Mouse (Mus musculus) lung, postnatal 0 days (tissue): ENCODE data around the gene H1foo.

Experiments used
- CTCF ChIP-seq: IDR thresholded peaks from 2 replicates; pipeline ENCODE4 v1.5.1; 2016; ENCODE audit warnings: antibody characterized with exemption, mild to moderate bottlenecking
- EP300 ChIP-seq: IDR thresholded peaks from 2 replicates; pipeline ENCODE4 v1.6.1; 2016; ENCODE audit warnings: antibody characterized with exemption, mild to moderate bottlenecking, control low read depth

GRCm38 (mm10) chr6:115999227-115999626 lies 54.5 kb downstream of the H1foo start:
- TF ChIP-seq CTCF (no peak), EP300 (no peak)
